Mouse (Mus musculus) layer of hippocampus, adult 18-20 months (tissue): ENCODE measurements around the gene Trex1. TPM values are rescaled to one million over a fixed set of nuclear protein-coding genes. Genes with fewer than 3 reads are reported as not detected.

Experiments
- DNase-seq, 2 experiments: peaks; one replicate each; pipeline ENCODE4 v3.0.0; 2022; ENCODE audit warnings: low spot score in 2 of 2
- long read RNA-seq: library from polyadenylated mRNA; stranded (forward); transcript quantifications from one replicate; pipeline ENCODE4 v2.0.0, GENCODE M21; 2021
- total RNA-seq, 2 experiments: library from RNA; stranded (reverse); gene quantifications; 2 replicates each; pipeline ENCODE4 v1.2.3; 2021

Trex1 gene
- 10 to 100 TPM; 14.6 to 16.6 TPM for total RNA-seq
- long read RNA-seq, transcript Trex1-202 (2 exons, 1,054 nt): major isoform, 6 of 8 reads
- long read RNA-seq, partial matches to known transcripts: 0 of 8 reads
- long read RNA-seq, other reads (novel, unspliced or antisense): 0 of 8 reads

DNA sequence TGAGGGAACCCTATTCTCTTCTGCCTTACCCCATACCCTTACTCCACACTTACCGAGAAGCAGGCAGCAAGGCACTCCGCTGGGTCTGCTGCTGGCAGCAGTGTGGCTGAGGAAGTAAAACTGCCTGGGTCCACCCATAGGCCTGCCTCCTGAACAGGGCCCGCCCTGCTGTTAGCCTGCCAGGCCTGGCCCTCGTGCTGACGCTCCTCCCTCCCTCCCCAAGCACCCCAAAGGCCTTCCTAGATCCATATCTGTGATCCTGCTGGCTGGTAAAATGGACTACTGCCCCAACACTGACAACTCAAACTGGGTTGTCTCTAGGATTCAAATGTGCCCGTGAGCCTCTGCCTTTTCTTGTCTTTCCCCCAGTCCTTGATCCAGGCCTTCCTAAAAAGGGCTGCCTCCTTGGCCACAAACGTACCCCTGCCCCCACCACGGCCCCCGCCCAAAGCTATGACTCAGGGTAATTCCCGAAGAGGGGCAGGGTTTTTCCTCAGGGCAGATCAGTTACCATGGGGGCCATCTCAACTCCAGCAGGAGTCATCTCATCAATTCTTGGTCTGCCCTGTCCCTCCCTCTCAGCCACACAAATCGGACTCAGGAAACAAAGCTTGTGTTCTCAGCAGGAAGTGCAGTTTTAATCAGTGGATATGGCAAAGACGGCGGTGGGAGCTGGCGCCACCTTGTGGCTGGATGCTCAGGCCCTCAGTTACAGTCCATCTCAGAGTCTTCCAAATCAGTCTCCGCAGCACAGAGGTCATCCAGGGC is at the start of gene Trex1:
Gene Trex1, minus strand, starts transcription at position 599 of the 768 bp plus-strand sequence.
- peak; percentile 78 to 95 for DNase-seq

DNA sequence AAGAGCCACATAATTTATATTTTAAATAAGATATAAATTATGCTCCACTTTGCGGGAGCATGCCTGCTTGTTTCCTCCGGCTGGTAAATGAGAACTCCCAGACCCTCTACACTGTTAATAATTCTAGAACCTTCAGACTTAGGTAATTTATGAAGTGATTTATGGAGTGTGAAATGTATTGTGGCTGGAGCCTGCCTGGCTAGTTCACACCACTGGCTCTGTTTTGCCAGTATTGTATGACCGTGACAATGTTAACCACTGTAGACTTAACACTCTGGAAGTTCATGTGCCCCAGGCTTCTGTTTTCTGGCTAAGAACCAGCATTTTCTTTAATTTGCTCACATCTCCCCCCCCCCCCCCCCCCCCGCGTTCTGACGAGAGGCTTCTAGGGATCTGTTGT is 47.8 kb upstream of the Trex1 start:
- no peak for DNase-seq

DNA sequence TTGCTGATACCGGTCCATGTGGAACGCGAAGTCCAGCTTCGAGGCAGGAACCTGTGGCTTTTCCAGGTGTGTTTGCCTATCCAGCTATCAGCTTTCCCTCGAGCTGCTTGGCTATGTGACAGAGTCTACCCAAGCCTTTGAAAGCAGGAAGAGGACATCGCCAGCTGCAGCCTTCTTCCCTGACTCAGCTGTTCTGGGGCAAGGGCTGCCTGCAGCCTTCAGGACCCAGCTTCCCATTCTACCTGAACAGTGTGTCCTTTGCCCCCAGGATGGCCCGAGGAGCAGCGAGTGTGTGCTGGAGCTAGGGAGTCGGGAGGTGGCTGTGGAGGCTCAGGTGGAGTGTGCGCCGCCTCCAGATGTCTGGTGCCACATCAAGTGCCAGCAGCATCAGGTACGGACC is 46.1 kb upstream of the Trex1 start:
- DNase-seq: no peak

DNA sequence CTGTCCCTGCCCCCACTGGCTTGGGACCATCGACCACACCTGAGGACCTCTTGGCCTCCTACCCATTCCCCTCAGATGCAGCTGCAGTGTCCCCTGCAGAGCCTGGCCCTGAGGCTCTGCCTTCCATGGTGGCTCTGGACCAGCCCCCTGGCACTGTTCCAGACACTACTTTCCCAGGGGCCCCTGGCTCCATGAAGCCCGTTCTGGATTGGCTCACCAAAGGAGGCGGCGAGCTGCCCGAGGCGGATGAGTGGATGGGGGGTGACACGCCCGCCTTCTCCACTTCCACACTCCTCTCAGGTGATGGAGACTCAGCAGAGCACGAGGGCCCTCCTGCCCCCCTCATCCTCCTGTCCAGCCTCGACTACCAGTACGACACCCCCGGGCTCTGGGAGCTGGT is 45.5 kb upstream of the Trex1 start:
- peak in 1 of 2 experiments; percentile 49 for DNase-seq

DNA sequence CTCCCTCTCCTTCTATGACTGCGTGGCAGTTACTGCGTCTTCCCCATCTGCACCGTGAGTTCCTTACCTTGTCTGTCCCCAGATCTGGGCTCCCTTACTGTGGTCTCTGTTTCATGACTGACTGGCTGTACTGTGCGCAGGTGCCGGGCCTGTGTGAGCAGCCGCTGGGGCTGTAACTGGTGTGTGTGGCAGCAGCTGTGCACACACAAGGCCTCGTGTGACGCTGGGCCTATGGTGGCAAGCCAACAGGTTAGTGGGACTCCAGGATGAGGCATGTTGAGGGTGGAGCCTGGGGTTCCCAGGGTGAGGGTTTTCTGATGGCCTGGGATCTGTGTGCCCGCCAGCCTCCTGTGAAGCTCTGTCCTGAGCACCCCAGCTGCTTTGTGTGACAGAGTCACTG is 44.5 kb upstream of the Trex1 start:
- no peak for DNase-seq

DNA sequence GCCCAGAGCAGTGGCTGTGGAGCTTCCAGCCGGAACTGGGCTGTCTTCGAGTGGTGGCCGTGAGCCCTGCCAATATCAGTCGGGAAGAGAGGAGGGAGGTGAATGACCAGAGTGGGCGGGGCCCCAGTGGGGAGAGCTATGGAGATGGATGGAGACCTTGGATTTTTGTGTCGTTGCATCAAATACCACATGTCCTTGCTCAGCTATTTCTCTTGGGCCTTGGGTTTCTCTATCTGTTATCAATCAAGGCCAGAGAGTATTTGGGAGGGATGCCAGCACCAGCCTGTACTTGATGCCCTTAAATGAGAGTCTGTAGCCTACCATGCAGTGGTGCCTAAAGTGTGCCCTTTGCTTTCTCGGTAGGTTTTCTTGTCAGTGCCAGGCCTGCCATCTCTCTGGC is 43.7 kb upstream of the Trex1 start:
- DNase-seq: no peak

DNA sequence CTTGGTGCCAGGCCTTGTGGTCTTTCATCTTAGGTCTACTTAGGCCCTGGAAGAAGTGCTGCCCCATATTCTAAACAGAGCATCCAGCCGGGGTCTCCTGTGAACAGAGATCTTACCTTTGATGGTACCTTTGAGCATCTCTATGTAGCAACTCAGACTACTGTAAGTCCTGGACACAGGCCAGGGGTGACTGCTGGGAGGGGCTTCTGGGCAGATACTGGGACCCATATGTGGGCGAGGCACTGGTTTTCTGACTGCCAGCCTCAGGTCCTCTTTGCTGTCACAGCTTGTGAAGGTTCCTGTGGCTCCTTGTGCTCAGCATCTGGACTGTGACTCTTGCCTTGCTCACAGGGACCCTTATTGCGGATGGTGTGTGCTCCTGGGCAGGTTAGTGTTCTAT is 43.0 kb upstream of the Trex1 start:
- DNase-seq: no peak

DNA sequence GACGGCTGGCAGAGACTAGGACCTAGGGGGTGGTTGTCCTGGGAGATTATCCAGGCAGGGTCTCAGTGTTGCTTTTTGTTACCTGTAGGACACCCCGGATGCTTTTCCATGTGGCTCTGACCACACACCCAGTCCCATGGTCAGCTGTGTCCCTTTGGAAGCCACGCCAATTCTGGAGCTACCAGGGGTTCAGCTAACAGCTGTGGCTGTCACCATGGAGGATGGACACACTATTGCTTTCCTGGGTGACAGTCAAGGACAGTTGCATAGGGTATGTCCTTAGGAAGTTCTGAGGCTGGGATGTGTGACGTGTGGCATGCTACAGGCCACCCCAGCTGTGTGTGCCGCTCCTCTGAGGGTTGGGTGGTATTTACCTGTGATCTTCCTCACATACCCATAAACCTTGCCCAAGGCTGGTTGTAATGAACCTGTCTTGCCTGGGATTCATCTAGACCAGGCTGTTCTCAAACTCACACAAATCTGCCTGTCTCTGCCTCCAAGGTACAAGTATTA is 42.5 kb upstream of the Trex1 start:
- DNase-seq: no peak

DNA sequence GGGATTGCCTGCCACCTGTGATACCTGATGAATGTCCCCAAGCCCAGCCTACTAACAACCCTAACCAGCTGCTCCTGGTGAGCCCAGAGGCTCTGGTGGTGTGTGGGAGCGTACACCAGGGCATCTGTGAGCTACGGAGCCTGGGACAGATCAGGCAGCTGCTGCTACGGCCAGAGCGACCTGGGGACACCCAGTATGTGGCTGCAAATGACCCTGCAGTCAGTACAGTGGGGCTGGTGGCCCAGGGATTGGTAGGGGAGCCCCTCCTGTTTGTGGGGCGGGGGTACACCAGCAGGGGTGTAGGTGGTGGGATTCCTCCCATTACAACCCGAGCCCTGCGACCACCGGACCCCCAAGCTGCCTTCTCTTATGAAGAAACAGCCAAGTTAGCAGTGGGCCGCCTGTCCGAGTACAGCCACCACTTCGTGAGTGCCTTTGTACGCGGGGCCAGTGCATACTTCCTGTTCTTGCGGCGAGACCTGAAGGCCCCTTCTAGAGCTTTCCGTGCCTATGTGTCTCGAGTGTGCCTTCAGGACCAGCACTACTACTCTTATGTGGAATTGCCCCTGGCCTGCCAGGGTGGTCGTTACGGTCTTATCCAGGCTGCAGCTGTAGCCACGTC is 40.9 kb upstream of the Trex1 start:
- no peak for DNase-seq

DNA sequence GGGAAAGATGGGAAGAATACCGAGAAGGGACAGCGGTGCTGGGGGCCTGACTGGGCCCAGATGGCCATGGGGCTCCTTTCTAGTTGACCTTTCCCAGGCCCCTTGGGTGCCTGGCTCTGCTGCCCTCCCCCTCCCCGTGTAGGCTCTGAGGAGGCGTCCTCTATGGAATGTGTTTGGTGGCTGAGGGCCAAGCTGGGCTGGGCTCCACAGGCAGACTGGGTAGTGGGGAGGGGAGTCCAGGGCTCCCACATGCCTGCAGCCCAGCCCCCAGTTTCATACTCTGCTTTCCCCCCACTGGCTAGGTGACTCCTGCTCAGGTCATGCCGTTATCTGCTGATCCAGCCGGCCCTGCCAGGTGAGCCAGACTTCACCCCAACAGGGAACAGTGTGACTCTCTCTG is 39.4 kb upstream of the Trex1 start:
- peak; percentile 36 to 54 for DNase-seq

DNA sequence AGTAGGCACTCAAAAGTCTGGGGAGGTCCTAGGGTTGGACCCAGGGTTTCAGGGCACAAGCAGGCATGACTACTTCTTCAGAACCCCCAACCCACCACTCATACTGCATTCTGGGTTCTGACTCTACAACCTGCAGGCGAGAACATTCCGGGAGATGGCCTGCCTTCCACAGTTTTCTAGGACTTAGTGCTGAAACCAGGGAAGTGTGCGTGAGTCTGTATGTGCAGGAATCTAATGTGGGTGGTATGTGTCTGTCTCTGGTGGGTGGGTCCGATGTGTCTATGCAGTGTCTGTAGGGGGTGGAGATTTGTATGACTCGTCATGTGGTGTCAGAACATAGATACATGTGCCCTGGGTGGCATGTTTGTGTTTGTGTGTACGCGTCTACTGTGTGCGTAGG is 38.8 kb upstream of the Trex1 start:
- DNase-seq: no peak

DNA sequence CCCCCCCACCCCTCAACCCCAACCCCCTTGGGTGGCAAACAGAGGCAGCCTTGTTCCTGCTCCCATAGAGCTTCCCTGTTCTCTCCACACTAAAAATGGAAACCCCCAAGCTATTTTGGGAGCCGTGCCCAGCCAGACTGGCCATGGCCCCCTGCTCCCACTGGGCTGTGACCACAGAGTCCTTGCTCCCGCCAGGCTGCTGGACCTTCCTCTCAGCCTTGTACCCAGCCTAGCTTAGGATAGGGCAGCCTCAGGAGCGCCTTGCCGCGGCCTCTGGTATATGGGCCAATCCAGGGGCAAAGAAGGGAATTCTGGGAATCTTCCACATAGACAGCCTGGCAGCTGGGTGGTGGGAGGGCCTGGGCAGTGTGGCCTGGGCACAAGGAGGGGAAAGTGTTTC is 38.3 kb upstream of the Trex1 start:
- peak; percentile 58 to 76 for DNase-seq

DNA sequence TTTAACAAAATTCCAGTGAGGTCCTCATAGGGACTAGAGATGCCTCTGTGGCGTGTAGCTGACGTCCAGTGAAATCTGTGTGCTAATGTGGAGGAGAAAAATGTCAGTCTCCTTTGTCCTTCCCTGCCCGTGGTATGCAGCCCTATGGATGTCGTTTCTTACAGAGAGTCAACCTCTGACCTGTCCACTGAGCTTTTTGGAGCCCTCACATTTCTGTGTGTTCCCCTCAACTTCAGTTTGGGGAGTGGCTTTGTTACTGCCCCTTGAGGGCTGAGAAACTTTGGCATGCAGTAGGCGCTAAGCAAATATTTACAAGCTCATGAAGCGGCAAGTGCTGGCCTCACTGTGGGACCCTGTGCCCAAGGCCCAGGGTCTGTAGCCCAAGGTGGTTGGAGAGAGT is 37.8 kb upstream of the Trex1 start:
- no peak for DNase-seq

DNA sequence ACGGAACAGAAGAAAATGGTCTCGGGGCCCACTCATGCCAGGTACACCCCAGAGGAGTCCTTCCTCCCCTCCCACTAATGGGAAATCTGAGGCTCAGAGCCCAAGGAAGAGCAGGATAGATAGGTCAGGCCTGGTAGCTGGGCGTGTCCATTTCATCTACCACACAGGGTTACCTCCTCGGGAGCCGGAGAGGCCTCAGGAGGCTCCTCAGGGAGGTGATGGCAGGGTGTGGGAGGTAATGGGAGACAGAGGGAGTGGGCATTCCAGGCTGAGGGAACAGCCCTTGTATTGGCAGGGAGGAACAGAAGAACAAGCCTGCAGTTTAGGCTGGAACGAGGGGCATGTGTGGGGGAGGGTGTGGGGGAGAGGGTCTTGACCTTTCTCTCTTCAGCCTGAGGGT is 37.3 kb upstream of the Trex1 start:
- DNase-seq: no peak

DNA sequence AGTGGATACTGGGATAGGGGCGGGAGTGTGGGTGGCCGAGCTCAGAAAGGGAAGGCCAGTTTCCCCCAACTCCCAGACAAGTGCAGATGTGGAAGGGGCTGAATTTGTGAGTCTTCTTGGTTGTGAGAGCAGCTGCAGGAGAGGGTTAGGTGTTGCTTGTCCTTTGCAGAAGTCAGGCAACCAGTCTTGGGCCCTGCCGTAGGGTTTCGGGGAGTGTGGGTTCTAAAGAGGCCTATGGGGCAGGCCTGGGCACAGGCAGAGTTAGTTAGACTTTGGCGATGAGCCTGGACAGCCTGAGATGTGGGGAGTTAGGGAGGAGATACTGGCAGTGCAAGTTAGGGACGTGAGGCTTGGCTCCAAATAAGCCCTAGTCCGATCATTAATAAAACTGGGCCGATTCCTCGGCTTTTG is 36.7 kb upstream of the Trex1 start:
- DNase-seq: peak in 1 of 2 experiments; percentile 46

DNA sequence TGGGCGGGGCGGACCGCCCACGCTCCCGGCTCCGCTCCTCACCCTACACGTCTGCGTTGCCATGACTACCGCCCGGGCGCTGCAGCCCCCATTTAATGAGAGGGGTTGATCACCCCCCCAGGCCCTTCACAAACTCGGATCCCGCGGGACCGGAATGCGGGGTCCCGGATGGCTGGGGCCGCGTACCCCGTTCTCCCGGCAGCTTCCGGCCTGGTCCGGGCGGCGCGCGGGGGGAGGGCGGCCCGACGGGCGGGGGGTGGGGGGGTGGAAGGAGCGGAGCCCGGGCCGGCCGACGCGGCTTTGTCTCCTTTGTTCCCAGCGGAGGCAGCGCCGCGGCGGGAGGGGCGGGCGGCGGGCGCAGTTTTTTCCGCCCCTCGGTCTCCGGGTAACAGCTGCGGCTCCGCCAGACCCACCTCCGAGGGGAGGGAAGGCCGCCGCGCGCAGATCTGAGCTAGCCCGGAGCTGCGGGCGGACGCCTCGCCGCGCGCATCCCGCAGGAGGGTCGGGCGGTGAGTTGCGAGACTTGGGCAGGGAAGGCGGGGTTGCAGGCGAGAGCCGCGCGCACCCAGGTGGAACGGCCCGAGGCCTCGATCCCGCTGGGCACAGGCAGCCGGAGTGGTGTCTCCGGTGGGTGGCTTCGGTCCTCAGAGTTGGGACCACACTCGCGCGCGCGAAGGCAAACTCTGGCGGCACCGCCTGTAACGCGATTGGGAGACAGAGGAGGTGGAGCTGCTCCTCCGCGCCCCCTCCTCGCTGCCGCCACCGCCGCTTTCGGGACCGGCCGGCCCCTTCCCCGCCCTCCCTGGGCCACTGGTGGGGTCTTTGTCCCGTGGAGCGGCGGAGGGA is 35.8 kb upstream of the Trex1 start, which contains the start of gene Plxnb1:
Gene Plxnb1, plus strand, starts transcription at position 253 of the 846 bp plus-strand sequence.
- DNase-seq: peak; percentile 56 to 70

DNA sequence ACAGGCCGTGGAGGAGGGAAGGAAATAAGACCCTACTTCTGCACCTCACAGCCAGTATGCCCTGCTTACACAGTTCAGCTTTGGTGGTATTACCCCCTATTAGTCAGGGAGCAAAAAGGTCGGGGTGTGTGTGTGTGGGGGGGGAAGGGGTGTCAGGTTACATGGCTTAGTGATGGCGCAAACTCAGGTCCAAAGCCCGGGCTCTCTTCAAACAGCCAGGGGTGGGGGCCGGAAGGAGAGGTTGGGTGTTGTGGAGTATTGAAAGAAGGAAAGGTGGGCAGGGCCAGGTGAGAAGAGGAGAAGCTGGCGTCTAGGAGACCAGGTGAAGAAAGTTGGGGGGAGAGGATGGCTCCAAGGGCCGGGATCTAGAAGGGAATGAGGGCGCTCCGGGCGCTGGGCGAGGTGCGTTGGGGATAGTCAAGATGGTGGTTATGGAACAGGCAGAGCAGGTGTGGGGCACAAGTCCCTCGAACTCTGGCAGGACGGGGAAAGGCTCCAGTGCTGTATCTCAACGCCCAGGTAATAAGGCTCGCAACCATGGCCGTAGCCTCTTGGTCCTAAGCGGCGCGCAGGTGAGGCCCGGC is 35.1 kb upstream of the Trex1 start:
- no peak for DNase-seq

DNA sequence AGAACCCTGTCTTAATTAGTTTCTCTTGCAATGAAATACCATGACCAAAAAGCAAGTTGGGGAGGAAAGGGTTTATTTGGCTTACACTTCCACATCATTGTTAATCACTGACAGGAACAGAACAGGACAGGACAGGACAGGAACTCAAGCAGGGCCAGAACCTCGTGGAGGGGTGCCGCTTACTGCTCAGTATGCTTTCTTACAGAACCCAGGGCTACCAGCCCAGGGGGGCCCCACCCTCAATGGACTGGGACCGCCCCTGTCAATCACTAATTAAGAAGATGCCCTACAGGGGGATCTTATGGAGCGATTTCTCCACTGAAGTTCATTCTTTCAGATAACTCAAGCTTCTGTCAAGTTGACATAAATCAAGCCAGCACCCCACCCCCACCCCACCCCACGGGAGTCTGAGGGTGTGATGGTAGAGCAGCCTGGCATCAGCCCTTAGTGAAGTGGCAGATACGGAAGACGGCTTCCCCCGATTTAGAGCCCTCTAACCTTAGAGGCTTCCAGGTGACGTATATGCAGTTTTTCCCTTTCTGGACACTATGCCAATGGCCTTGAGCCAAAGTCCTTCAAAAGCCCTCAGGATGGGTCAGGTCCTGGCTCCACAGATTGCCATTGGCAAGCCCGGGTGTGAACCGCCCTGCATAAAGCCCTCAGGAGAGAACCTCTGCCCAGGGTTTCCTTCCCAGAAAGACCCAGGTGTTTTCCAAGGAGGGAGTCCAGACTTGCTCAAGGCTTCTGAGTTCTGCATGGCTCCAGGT is 34.4 kb upstream of the Trex1 start:
- no peak for DNase-seq

DNA sequence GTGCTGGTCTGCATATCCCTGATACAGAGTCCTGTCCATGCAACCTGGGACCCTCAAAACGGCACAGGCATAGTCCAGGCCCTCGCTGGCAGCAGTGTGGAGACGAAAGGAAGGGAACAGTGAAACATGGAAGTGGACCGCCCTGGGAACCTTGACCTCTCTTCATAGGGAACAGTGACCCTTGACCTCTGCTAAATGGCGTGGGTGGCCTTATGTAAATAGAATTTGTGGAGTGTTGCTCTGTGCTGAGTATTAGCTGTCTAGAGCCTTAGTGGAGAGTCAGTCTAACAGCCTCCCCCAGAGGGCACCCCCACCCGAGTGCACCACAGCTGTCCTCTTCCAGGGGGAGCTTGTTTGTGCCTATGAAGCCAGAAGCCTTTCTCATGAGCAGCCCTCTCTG is 33.3 kb upstream of the Trex1 start:
- no peak for DNase-seq

DNA sequence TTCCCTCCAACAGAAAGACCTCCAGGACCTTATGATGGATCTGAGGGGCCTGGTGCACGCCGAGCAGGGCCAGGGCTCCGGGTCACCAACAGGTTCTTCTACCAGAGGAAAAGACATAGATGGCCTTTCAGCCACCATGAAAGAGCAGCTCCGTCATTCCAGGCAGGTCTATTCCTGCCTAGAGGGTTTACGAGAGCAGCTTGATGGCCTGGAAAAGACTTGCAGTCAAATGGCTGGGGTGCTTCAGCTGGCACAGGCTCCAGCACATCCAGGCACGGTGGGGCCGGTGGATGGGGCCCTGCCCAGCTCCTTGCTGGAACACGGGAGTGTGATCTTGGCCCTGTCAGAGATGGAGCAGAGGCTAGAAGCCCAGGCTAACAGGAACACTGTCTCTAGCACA is 32.3 kb upstream of the Trex1 start:
- DNase-seq: no peak
